Mouse (Mus musculus) small intestine, adult 2 months (tissue): ENCODE data around the gene Trim2. TPM values are rescaled to one million over a fixed set of nuclear protein-coding genes. Genes with fewer than 3 reads are reported as not detected.
A peak's percentile ranks its signal among the peaks of the same experiment; 100 is the strongest.

Source experiments
- H3K27ac ChIP-seq: fragments of 200-500 bp; 2 replicates; pipeline ENCODE4 v1.5.1; 2012; ENCODE audit warnings: low read depth, low read length, control low read depth, inconsistent platforms; ENCODE audit not compliant: insufficient read depth
- H3K27me3 ChIP-seq: fragments of 200-500 bp; 2 replicates; pipeline ENCODE4 v1.6.1; 2012; ENCODE audit warnings: mild to moderate bottlenecking, moderate library complexity, low read length, inconsistent platforms; ENCODE audit not compliant: control insufficient read depth, insufficient read depth
- H3K36me3 ChIP-seq: fragments of 200-500 bp; 2 replicates; pipeline ENCODE4 v1.6.1; 2012; ENCODE audit warnings: mild to moderate bottlenecking, low read length, control low read depth, inconsistent platforms; ENCODE audit not compliant: control insufficient read depth, insufficient read depth
- H3K4me1 ChIP-seq: fragments of 200-500 bp; 2 replicates; pipeline ENCODE4 v1.6.1; 2012; ENCODE audit warnings: low read length, inconsistent platforms, mixed read lengths; ENCODE audit not compliant: control insufficient read depth, insufficient read depth, insufficient read length
- H3K4me3 ChIP-seq: fragments of 200-500 bp; 2 replicates; pipeline ENCODE4 v1.5.1; 2012; ENCODE audit warnings: low read depth, mild to moderate bottlenecking, control low read depth, inconsistent platforms, low read length, moderate library complexity
- CTCF ChIP-seq: fragments of 200-500 bp; IDR thresholded peaks from 2 replicates; pipeline ENCODE4 v1.5.1; 2012; ENCODE audit warnings: low read depth, mild to moderate bottlenecking, control low read depth, inconsistent platforms, low read length, moderate library complexity, mixed read lengths; ENCODE audit not compliant: insufficient replicate concordance, insufficient read length; ENCODE audit errors: extremely low read depth
- POLR2A ChIP-seq: fragments of 200-500 bp; IDR thresholded peaks from 2 replicates; pipeline ENCODE4 v1.6.1; 2012; ENCODE audit warnings: low read depth, mild to moderate bottlenecking, control low read depth, inconsistent platforms, low read length, moderate library complexity
- WGBS: fragments of 180-500 bp; shearing (Covaris S2); methylation state at CpG from one replicate; pipeline ENCODE4 v1.1.7; 2018; 5-methylcytosine and 5-hydroxymethylcytosine counted together
- polyA plus RNA-seq: library from polyadenylated mRNA; depleted of rRNA; stranded (reverse); fragments of >200 nt; gene quantifications from 2 replicates; pipeline ENCODE4 v1.2.3, GENCODE M21; 2012

Gene Trim2
- polyA plus RNA-seq, 1 experiment: 52.4 TPM

DNA sequence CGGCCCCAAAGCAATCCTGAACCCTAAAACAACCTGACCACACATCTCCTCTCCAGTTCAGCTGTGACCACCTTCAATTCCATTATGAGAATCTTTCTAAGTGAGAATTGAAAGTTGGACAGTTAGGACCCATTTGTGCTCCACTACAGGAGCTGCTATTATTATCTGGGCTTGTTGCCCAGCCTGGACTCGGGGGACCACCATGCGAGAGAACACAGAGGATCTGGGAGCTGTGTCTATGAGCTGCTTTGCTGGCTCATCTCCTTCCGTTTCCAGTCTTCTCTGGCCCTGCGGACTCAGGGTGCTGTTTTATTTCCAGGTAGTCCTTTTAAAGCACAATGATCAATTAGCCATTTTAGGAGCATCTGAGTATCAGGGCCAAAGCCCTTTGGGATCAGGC, 839 bp upstream of the Trim2 start:
- Histone ChIP-seq H3K27me3 (no peaks in the 10 kb centered on the region), H3K4me1 (peaks cover 14% of the 10 kb centered on the region), H3K4me3 (no peak overlapping the region), H3K36me3 (no peaks in the 10 kb centered on the region), H3K27ac (no peak overlapping the region)
- WGBS: 86% methylated on average over 5 of the region's 5 CpGs
- no peak for TF ChIP-seq CTCF
- TF ChIP-seq POLR2A: no peak

DNA sequence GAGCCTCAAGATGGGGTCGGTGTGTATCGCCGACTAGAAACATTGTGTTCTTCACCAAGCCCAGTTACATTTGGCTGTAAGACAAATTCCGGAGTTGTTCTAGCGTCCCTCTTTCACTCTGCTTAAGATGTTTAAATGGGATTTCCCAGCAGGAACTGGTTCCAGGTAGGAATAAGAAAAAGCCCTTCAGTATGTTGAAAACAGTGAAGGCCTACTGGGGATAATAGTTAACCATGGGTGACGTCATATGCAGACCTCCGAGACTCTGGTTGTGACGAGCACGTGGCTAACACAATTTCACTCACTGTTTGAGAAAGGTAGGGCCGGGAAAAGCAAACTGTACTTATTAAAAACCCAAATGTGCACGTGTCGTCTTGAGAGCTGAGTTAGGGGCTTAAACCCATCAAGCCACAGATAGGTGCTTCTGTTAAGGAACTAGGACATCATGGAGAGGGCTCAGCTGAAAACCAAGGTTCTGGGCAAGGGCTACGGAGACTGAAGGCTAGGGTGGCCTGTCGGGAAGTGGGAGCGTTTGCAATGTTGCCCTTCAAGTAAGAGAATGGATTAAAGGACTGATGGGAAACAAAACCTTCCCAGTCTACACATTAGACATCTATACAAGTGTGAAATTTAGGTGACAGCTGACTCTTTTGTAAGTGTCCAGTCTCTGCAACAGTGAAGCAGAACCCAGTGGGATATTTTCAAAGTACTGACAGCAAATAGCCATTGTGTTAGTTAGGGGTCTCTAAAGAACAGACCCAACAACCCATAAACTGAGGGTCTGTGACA, 761 bp downstream of the Trim2 start:
- no peaks in the 10 kb centered on the region for H3K36me3 ChIP-seq
- no peaks in the 10 kb centered on the region for H3K27me3 ChIP-seq
- no peak overlapping the region for H3K4me3 ChIP-seq
- H3K4me1 ChIP-seq: peaks cover 11% of the 10 kb centered on the region
- H3K27ac ChIP-seq: no peak overlapping the region
- 40% methylated on average over 15 of the region's 15 CpGs for WGBS
- TF ChIP-seq CTCF (no peak), POLR2A (no peak)

DNA sequence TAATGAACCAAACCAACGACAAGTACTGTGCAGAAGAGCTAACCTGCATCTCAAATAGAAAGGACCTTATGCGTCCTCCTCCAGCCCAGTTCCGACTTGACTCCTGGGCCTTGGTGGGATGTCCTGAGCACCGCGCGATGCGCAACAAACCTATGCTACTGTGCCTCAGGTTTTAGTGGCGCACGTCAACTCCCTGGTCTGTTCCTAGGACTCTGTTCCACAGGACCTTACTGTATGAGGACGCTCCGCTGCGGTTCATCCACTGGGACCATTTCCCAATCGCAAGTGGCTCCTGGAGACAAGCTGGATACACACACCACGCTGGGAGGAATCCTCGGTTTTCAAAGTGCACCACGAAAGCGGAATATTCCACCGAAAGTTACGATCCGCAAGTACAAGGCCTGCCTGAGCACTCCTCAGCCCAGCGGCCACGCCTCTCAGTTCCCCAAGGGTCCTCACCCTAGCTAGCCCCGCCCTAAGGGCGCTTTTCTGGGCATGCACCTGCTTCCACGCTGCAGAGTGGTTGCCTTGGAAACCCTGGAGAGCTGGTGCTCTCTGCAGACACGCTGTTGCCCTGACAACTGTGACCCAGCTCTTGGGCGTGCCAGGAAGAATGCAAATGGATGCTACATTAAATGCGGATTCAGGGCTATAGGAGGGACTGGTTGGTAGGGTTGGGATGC, 1.5 kb downstream of the Trim2 start:
- peak overlapping the region; percentile 52 for H3K4me3 ChIP-seq
- WGBS: 3% methylated on average over 28 of the region's 28 CpGs

DNA sequence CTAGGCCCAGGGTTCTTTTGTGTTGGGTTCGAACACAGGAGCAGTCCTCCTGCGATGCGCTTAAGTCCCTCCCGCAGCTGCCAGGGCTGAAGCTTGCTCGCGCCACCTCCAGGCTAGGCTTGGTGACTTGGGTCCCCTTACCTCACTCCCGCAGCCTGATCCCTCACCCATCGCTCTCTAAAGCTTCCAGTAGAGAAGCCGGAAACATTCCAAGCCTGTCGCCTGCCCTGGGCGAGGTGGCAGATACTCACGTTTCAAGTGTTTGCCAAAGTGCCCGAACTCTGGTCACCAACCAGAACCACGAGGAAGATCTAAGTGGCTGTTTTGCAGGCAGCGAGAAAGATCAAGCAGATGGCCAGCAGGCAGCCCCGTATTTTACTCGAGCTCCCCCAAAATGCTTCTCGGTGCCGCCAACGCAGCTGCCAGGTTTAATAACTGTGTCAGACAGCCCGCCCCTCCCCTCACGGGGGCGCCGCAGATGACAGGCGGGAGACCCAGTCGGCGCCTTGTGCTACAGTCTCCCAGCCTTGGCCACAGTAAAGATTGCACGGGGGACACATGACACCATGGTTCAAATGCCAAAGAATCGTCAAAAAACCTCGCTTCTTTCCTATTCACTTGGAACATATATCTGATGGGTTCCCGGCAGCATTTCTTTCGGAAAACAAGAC, 2.2 kb downstream of the Trim2 start:
- peaks cover 11% of the 10 kb centered on the region for H3K4me1 ChIP-seq
- no peak overlapping the region for H3K27ac ChIP-seq
- TF ChIP-seq CTCF (peak; percentile 46; the same call in 1 of the 2 replicates), POLR2A (no peak)
- H3K36me3 ChIP-seq: no peaks in the 10 kb centered on the region
- H3K4me3 ChIP-seq: peak overlapping the region; percentile 52
- WGBS: 2% methylated on average over 32 of the region's 32 CpGs
- no peaks in the 10 kb centered on the region for H3K27me3 ChIP-seq

More for the DNA sequence above, 1.5 kb downstream of the Trim2 start:
- Histone ChIP-seq H3K27ac (no peak overlapping the region), H3K36me3 (no peaks in the 10 kb centered on the region), H3K27me3 (no peaks in the 10 kb centered on the region), H3K4me1 (peaks cover 11% of the 10 kb centered on the region)
- no peak for TF ChIP-seq POLR2A
- TF ChIP-seq CTCF: no peak

DNA sequence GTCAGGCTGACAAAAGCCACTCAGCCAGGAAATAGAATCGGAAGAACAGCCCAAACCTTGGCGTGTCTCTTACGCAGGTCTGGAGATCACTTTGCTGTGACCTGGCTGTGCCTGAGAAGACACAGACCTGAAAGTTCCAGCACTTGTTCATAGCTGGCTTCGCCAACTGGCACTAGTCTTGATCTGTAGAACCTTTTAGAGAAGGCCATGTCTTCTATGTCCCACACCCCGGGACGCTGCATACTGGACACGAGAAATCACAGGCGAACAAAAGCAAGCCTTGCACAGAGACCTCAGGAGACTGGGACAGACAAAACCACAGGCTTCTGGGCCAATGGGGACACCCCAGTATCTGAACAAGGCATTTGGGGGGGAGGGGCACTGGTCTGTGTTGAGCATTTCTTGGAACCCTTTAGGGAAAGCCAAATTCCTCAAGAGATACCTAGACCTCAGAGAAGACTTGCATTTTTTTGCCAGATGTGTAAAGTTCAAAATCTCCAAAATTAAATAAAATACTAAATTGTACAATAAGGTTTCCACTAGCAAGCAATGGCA, 3.2 kb downstream of the Trim2 start:
- WGBS: 89% methylated on average over 8 of the region's 8 CpGs

DNA sequence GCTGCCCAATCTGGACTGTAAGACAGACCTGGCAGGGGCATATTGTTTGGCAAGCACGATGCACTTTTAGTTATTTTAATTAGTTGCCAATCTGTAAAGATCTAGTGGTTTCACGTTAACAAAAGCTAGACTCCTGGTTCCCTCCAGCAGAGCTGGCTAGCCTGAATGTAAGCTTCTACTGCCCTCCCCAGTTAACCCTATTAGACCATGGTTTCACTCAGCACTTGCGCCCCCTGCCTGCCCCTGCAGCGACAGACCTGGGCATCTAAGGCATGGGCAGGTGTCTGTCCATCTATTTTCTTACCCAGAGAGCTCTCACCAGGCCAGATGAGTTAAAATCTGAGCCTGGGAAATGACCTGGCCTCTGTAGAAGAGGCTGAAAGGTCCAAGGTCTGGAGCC, 4.4 kb downstream of the Trim2 start:
- H3K36me3 ChIP-seq: no peaks in the 10 kb centered on the region
- no peaks in the 10 kb centered on the region for H3K27me3 ChIP-seq
- H3K4me3 ChIP-seq: no peak overlapping the region
- no peak for TF ChIP-seq POLR2A
- TF ChIP-seq CTCF: peak; percentile 74; the same call in 1 of the 2 replicates
- WGBS: 10% methylated on average over 4 of the region's 4 CpGs
- peaks cover 17% of the 10 kb centered on the region for H3K4me1 ChIP-seq
- H3K27ac ChIP-seq: no peak overlapping the region

More for the DNA sequence above, 3.2 kb downstream of the Trim2 start:
- Histone ChIP-seq H3K27me3 (no peaks in the 10 kb centered on the region), H3K4me3 (no peak overlapping the region), H3K36me3 (no peaks in the 10 kb centered on the region), H3K4me1 (peaks cover 14% of the 10 kb centered on the region), H3K27ac (no peak overlapping the region)
- TF ChIP-seq POLR2A: no peak
- TF ChIP-seq CTCF: no peak
